Mouse (Mus musculus): ENCODE results near the gene 2410004P03Rik. TPM values are rescaled to one million over a fixed set of nuclear protein-coding genes. Genes with fewer than 3 reads are reported as not detected.
"Not testable (repeated sequence)": the region's sequence is repeated elsewhere in the genome, so short reads cannot be mapped to it uniquely, and the experiment has no call there.

Gene 2410004P03Rik
- polyA plus RNA-seq, 1 experiment: 0.88 TPM

DNA sequence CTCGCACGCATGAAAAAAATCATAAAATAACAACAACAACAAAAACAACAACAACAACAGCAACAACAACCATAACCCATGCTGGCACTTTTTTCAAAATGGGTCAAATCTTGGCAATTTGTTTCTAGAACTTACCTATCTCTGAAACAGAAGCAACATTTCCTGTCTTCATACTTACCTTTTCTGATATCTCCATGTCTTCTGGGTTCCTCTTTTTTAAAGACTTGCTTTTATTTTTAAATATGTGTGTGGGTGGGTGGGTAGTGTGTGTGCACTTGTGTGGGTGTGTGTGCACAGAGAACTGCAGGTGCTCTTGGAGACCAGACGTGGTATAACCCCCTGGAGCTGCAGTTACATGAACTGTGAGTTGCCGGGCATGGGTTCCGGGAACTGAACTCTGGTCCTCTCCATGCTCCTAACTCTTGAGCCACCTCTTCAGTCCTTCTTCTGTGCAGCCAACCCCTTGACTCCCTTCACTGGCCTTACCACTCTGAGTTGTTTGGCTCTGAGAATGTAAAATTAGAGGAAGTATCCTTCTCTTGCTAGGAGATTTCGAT lies 13.1 kb upstream of the 2410004P03Rik start:
- no peak for DNase-seq (ENCODE audit: extremely low spot score in 1 of 2, low spot score in 1 of 2)

DNA sequence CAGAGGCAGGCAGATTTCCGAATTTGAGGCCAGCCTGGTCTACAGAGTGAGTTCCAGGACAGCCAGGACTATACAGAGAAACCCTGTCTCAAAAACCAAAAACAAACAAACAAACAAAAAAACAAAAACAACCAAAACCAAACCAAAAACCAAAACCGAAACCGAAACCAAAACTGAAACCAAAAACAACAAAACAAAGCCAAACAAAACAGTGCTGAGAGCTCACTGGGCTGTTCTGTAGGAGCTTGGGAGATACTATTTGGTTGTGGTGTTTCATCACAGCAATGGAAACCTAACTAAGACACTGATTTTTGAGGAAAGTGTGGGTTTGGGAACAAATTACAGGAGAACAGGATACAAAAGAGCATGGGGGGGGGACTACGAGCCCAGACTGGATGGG lies 10.6 kb upstream of the 2410004P03Rik start:
- DNase-seq (ENCODE audit: extremely low spot score in 1 of 2, low spot score in 1 of 2): no peak

DNA sequence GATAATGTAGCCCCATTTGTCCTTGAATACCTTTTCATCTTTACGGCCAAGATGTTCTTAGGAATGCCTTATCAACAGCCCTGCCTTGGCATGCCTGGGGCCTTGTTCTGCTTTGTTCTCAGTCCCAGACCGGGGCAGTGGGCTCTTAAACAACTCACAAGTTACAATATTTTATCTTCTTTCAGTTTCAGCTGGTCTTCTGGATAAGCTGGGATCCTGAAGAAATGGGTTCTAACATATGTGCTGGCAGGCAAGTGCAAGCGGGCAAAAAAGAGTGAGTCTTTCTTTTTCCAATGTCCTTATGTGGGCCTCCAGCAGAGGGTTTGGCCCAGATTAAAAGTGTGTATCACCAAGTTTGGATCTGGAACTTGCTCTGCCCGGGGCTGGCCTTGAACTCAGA lies 9.6 kb upstream of the 2410004P03Rik start:
- DNase-seq (ENCODE audit: extremely low spot score in 1 of 2, low spot score in 1 of 2): not testable (repeated sequence)

DNA sequence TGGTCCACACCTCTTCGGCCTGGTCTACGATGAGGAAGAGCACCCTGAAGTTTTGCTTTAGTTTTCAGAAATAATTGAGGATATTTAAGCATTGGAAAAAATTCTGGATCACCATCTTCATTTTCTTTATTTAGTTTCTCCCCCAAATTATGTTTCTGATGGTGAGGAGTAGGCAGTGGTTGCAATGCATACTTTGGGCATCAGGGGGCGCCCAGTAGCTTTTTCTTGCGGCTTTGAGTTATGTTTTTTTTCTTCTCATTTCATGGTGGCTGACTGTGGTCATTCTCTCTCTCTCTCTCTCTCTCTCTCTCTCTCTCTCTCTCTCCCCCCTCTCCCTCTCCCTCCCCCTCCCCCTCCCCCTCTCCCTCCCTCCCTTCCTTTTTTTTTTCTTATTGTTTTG lies 6.9 kb upstream of the 2410004P03Rik start:
- peak in 1 of 2 experiments; percentile 89 for DNase-seq (ENCODE audit: extremely low spot score in 1 of 2, low spot score in 1 of 2)

DNA sequence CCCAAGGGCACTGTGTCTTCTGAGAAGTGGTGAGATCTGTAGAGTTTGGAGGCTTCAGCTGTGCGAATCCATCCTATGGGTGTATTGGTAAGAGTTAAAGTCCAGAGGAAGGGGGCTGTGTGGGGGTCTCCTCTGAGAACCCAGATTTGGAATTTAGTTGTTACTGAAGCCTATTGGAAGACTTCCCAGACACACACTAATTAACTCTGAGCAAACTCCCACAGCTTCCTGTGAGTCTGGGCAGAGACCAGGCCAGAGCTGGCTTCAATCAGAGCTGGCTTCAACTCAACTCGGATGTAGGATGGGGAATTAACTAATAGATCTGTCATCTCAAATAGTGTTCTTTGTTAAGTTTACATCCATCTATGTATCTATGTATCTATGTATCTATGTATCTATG lies 4.2 kb upstream of the 2410004P03Rik start:
- DNase-seq (ENCODE audit: extremely low spot score in 1 of 2, low spot score in 1 of 2): no peak

DNA sequence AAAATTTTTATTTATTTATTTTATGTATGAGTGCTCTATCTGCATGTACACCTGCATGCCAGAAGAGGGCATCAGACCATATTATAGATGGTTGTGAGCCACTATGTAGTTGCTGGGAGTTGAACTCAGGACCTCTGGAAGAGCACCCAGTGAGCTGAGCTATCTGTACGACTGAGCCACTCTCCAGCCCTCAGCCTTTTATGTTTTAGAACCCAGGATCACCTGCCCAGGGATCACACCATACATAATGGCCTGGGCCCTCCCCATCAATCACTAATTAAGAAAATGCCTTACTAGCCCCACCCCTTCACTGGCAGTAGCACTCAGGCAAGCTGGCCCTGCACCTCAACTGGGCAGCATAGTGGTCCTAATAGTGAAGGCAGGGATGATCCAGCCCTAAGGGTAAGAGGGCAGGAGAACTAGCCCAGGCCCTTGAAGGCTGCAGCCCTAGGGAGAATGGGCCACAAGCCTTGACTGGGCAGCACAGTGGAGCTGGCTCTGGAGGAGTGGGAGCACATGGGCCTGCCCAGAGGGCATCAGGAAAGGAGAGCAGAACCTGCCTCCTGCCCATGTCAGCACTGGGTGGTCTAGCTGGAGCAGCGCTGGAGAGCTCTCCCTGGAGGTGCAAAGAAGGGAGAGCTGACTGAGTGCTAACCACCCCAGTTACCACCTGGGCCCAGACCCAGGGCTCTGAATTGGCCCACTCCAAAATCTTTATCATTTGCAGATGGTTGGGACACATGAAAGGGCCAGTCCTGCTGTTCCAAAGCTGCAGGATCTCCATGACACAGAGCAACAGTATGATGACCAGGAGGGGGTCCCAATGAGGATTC lies 756 bp upstream of the 2410004P03Rik start:
- no peak for DNase-seq (ENCODE audit: extremely low spot score in 1 of 2, low spot score in 1 of 2)

DNA sequence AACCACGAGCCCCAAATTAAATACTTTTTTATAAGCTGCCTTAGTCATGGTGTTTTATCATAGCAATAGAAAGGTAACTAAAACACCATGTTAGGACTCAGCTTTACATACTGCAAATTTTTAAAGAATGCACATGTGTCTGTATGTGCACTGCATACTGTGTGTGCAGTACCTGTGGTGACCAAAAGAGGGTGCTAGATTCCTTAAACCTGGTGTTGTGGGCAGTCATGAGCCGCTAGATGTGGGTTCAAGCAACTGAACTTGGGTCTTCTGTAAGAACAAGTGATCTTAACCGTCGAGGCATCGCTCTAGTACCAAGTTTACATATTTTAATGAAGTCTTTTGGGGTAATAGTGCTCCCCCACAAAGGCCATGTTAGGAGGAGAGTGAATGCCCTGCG lies 2.1 kb downstream of the 2410004P03Rik start:
- DNase-seq (ENCODE audit: extremely low spot score in 1 of 2, low spot score in 1 of 2): no peak

DNA sequence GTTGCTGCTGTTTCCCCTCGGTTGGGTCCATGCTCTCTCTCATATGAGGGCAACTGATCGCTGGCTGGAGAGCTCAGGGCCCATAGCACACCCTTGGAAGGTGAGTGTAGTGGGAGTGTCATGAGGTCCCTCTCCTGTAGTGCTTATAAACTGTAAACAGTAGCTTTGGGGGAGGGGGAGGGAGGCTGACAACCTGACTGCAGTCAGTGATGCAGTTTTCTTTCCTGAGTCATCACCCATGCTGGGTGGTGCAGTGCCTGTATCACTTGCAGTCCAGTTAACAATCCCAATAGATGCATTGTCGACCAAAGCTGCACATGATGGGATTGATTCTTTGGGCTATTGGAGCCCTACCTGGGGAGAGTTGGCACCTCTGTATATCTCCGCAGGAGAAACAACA lies 10.3 kb downstream of the 2410004P03Rik start:
- no peak for DNase-seq (ENCODE audit: extremely low spot score in 1 of 2, low spot score in 1 of 2)

DNA sequence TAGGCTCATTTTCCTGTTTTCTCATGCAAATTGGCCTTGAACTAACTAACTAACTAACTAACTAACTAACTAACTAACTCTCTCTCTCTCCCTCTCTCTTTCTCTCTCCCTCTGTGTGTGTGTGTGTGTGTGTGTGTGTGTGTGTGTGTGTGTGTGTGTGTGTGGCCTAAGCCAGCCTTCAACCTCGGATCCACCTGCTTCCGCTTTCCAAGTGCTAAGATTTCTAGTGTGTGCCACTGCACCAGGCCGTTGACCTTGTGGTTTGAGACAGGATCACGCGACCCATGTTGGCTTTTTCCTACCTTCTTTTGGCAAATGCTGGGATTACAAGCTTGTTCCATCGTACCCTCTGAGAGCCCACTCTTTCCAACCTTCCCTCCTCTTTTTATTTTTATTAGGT lies 10.9 kb downstream of the 2410004P03Rik start:
- DNase-seq (ENCODE audit: extremely low spot score in 1 of 2, low spot score in 1 of 2): no peak

DNA sequence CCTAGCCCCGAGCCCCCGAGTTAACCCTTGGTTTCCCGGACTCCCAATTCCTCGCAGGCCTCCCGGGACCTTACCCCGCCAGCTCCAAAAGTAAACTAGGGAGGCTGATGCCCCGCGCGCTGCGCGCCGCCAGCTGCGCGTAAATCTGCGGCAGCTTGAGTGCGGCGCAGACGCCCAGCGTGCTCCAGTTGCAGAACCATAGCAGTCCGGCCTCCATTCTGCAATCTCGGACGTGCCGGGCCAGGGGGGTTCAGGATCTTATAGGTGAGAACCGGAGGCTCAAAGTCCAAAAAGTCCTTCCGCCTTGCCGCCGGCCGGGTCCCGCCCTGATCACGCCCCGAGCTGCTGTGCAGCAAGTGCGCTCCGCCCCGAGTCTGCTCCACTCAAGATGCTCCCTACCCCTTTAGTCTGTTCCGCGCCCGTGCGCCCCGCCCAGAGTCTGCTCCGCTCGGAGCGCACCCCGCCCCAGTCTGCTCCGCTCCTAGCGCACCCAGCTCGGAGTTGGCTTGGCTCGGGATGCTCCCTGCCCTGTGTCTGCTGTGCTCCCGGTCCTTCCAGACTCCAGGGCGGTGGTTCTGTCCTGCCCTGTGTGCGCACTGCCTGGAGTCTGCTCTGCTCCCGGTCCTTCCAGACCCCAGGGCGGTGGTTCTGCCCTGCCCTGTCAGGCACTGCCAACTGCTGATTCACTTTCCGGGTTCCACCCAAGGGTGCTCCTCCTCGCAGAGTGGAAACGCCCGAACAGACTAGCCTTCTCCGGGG lies 11.6 kb downstream of the 2410004P03Rik start, which contains the start of gene Pqlc3:
Gene Pqlc3, minus strand, starts transcription at position 670 of the 759 bp plus-strand sequence.
- DNase-seq (ENCODE audit: extremely low spot score in 1 of 2, low spot score in 1 of 2): peak; percentile 29 to 78

DNA sequence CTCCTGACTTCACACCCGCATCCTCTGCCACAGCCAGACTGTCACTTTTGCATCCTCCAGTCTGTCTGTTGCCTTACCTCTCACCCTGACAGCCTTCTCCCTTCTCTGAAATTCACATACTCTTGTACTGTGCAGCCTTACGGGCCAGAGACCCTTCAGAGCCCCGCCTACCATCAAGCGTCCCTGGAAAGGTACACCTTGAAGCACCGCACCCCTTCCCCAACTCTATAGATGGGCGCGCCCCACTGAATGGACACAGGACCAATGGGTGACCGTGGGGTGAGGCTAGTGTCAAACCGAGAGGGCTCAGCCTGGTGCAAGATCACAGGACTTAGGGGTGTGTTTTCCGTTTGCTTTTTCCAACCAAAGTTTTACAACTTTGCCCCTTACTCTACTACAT lies 12.4 kb downstream of the 2410004P03Rik start:
- peak in 1 of 2 experiments; percentile 10 for DNase-seq (ENCODE audit: extremely low spot score in 1 of 2, low spot score in 1 of 2)

DNA sequence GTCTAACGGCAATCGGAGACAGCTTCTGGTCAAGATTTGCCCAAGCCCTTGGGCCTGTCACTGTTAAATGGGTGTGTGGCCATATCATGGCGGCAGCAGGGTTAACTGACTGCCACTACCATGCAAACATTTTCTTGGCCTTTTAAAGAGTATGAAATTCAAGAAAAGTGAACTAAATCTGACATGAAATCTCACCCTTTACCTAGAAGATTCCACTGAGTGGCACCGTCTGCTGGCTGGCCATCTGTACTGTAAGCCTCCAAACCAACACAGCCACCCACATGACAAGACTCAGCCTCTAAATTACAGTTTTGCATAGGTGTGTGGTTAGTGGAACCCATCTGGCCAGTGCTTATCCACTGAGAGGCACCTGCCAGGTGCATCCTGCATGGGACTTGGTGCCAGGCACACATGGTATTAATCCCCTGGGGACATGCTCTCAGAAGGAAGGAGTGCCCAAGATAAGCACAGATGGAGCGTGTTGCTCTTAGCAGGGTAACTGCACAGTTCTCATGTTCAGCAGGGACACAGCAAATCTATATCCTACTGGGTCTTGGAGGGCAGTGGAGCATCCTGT lies 14.6 kb downstream of the 2410004P03Rik start:
- DNase-seq (ENCODE audit: extremely low spot score in 1 of 2, low spot score in 1 of 2): peak in 1 of 2 experiments; percentile 19

DNA sequence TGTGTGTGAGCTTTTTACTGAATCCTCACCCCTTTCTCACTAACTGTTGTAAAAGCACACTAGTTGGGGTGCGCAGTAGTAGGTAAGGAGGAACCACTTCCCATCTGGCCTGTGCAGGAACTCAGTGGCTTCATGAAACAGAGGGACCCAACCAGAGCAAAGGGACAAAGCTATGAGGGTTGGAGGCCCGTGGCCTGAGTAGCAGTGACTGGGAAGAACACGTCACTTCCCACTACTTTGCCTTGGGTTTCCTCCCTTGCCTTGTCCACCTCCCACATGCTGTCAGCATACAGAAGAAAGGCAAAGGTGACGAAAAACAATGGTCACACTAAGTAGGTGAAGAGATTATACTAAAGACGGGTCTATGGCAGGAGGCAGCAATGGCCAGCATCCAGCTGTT lies 15.2 kb downstream of the 2410004P03Rik start:
- DNase-seq (ENCODE audit: extremely low spot score in 1 of 2, low spot score in 1 of 2): no peak

DNA sequence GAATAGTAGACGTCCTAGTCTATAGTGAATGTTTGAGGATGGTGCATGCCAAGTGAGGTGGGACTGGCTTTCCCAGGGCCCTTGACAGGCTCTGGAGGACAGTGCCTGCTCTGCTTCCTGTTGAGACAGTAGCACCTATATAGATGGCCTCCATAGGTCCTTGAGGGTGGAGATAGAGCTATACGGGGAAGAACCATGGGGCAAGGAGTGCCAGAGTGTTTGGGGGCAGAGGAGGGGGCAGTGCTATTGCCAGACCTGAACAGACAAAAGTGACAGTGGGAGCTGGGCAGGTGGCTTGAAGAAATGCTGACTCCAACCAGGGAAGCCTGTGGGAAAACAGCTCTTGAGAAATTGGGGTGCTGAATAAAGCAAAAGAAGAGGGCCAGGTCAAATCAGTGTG lies 17.2 kb downstream of the 2410004P03Rik start:
- no peak for DNase-seq (ENCODE audit: extremely low spot score in 1 of 2, low spot score in 1 of 2)

DNA sequence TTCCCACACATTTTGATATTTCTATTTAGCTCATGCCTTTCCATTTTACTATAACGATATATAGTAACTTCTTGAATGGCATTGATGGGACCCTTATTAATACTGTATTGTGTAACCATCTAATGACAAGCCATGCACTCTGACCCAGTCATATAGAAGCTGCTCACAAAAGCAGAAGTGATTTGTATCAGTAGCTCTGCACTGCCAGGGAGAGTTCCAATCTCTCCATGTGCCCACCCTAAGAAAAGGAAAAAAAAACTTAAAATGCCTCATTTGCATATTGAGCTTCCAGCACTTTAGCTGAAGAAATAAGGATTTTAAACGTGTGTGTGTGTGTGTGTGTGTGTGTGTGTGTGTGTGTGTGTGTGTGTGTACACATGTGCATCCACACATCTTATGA lies 19.2 kb downstream of the 2410004P03Rik start:
- no peak for DNase-seq (ENCODE audit: extremely low spot score in 1 of 2, low spot score in 1 of 2)

DNA sequence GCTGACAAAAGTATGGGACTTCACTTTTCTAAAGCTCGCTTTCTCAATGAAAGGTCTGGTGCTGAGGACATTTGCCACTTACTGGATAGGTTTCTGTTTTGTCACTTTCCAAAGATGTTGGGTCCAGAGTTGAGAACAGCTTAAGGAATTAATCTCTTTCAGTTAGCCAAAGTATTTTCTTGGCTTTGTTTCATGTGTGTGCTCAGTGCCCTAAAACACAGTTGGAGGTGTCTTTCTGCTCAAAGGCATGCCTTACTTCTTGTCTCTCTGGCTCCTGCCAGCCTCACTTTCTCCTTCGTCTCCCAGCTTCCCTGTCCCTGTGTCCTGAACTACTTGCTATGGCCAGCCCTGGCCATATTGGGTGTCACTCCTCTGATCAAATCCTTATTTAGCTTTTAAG lies 20.2 kb downstream of the 2410004P03Rik start:
- DNase-seq (ENCODE audit: extremely low spot score in 1 of 2, low spot score in 1 of 2): no peak

DNA sequence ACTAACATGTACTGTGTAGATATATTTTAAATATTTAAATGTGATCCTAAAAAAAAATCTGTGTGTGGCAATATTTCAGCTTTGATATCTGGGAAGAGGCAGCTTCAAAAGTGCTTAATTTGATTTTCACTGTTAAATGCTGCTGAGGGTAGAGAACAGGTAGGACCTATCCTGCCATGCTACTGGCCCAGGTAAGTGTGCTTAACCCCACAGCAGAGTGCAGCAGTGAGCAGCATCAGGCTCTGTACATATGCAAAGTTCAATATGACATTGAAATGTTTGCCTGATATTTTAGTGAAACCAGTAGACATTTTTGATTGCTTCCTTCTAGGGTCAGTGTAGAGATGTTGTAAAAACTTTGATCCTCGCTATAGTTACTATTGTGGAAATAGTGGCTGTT lies 25.7 kb downstream of the 2410004P03Rik start:
- no peak for DNase-seq (ENCODE audit: extremely low spot score in 1 of 2, low spot score in 1 of 2)

DNA sequence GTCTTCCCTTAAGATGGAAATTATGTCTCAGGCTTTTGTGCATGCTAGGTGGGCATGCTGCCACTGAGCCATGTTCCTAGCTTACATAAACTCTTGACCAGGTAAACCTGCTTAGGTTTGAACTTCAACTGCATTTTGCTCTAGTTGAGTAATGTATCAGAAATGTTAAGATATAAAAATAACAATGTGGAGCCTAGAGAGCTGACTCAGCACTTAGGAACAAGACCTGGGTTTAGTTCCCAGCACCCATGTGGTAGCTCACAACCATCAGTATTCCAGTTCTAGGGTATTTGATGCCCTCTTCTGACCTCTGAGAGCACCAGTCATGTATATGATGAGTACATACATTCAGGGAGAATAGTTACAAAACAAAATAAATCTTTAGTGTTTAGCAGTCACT lies 34.4 kb downstream of the 2410004P03Rik start:
- no peak for DNase-seq (ENCODE audit: extremely low spot score in 1 of 2, low spot score in 1 of 2)

DNA sequence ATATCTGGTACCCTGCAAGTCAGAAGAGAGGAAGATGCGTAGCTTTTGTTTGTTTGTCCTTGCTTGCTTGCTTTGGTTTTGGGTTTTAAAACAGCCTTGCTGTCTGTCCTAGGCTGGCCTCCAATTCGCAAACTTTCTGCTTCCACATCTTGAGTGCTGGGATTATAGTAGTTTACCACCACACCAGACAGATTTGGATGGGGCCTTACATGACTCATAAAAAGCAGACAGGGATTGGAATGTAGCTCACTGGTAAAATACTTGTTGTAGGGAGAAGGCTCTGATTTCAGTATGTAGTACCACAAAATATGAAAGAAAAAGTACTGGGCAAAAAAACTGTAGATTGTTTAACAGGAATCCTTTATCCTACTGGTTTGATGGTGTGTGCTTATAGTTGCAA lies 44.7 kb downstream of the 2410004P03Rik start:
- DNase-seq (ENCODE audit: extremely low spot score in 1 of 2, low spot score in 1 of 2): no peak

DNA sequence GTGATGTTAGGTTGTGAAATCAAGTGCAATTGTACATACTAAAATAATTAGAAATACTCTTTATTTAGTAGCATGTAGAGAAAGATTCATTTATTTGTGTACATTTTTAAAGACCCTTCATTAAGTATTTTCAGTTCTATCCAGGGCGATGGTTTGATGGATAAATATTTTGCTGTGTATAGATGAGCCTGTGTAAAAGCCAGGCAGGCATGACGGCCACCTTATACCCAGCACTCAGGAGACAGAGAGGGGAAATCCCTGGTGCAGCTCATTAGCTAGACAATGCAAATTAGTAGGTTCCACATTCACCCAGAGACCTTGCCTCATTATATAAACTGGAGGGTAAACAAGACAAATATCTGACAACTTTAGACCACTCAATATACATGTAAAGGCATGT lies 48.2 kb downstream of the 2410004P03Rik start:
- no peak for DNase-seq (ENCODE audit: extremely low spot score in 1 of 2, low spot score in 1 of 2)

DNA sequence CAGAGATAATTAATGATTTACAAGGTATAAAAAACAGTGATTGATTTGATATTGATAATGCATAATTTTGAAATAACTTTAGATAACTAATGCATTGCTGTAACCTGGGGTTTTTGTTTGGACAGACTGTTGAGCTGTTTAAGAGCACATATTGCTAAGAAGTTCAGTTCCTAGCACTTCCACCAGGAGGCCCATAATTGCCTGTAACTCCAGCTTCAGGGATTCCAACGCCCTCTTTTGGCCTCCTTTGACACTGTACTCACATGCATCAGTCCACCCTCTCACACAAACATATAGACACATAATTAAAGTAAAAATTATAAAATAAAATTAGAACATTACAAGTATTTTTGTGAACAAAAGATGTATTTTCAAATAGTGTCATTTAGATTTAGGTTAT lies 52.7 kb downstream of the 2410004P03Rik start:
- DNase-seq (ENCODE audit: extremely low spot score in 1 of 2, low spot score in 1 of 2): no peak

Measured in frontal cortex, adult 2 months (tissue).